Comparison of ENCODE assay signal across 10 mouse cellular contexts in genomic region chr6:134144231-134145130, GRCm38 (mm10).
DNase-seq lines count a peak whose midpoint lies in the region; ATAC-seq and TF ChIP-seq lines count a peak whose summit lies in the region.
"Had no signal": no experiment of that assay in that cellular context is flagged by ENCODE, and none has a peak within 500 bp of the region (broad histone marks: within the 10 kb centered on the region; RNA-seq: fewer than 3 reads in every experiment).

No protein-coding gene starts in this region.

- peak; percentile 85 for TF ChIP-seq EP300 in stomach, postnatal 0 days (optimal IDR thresholded peaks at IDR 0.05)

- H3K9ac ChIP-seq in midbrain, embryonic 16.5 days (ENCODE audit: low read depth, low read length), result no peak overlapping the region
- H3K9ac ChIP-seq in midbrain, embryonic 11.5 days (ENCODE audit: low read length), result no peak overlapping the region
- no peak overlapping the region for H3K9ac ChIP-seq in heart, embryonic 15.5 days
- H3K9ac ChIP-seq in liver, embryonic 13.5 days, result no peak overlapping the region
- H3K9ac ChIP-seq in stomach, postnatal 0 days (ENCODE audit: low read length), result no peak overlapping the region
- H3K9ac ChIP-seq: midbrain, embryonic 12.5 days had no signal

- 0 out of 2 replicates have a peak overlapping the region, but pooled peaks have one; percentile 8 for H3K27ac ChIP-seq in midbrain, embryonic 16.5 days (ENCODE audit: low read length)
- H3K27ac ChIP-seq in midbrain, embryonic 11.5 days (ENCODE audit: low read depth, low read length), result no peak overlapping the region
- peak overlapping the region; percentile 90 for H3K27ac ChIP-seq in heart, embryonic 15.5 days
- peak overlapping the region; percentile 50 for H3K27ac ChIP-seq in liver, embryonic 13.5 days
- H3K27ac ChIP-seq in stomach, postnatal 0 days (replicated peaks), result peak overlapping the region; percentile 85
- H3K27ac ChIP-seq: forebrain, embryonic 10.5 days; midbrain, embryonic 12.5 days had no signal

- no peak for DNase-seq in midbrain, embryonic 11.5 days (ENCODE audit: low spot score, missing footprints)
- no peak for DNase-seq in liver, embryonic 13.5 days
- DNase-seq in stomach, postnatal 0 days (ENCODE audit: low spot score), result no peak
- DNase-seq in ovary, postnatal 14 days (ENCODE audit: low spot score), result no peak
- no peak for DNase-seq in right cerebral cortex, adult 2 months (ENCODE audit: low spot score in 2 of 2)
- DNase-seq in cerebellum, postnatal 25 days, result no peak

- H3K4me2 ChIP-seq in midbrain, embryonic 16.5 days (ENCODE audit: low read length), result no peak overlapping the region
- H3K4me2 ChIP-seq in midbrain, embryonic 11.5 days, result no peak overlapping the region
- 0 out of 2 replicates have a peak overlapping the region, but pooled peaks have one; percentile 1 for H3K4me2 ChIP-seq in heart, embryonic 15.5 days
- H3K4me2 ChIP-seq in liver, embryonic 13.5 days, result no peak overlapping the region
- H3K4me2 ChIP-seq in stomach, postnatal 0 days (replicated peaks; ENCODE audit: low read depth), result no peak overlapping the region
- H3K4me2 ChIP-seq: midbrain, embryonic 12.5 days had no signal

- no peak overlapping the region for H3K4me3 ChIP-seq in midbrain, embryonic 16.5 days (ENCODE audit: low read depth, low read length)
- no peak overlapping the region for H3K4me3 ChIP-seq in midbrain, embryonic 11.5 days (ENCODE audit: low read depth, low read length)
- H3K4me3 ChIP-seq in heart, embryonic 15.5 days, result no peak overlapping the region
- H3K4me3 ChIP-seq in liver, embryonic 13.5 days (replicated peaks), result no peak overlapping the region
- H3K4me3 ChIP-seq in stomach, postnatal 0 days (ENCODE audit: low read depth, low read length), result no peak overlapping the region
- H3K4me3 ChIP-seq: forebrain, embryonic 10.5 days; midbrain, embryonic 12.5 days had no signal

- TF ChIP-seq CTCF in stomach, postnatal 0 days (IDR thresholded peaks at IDR 0.05; ENCODE audit: low read depth), result no peak

- H3K9me3 ChIP-seq in midbrain, embryonic 16.5 days (replicated peaks; ENCODE audit: control insufficient read depth, low read length, poor library complexity, severe bottlenecking), result no peaks in the 10 kb centered on the region
- H3K9me3 ChIP-seq in midbrain, embryonic 11.5 days (ENCODE audit: control insufficient read depth, low read length), result no peaks in the 10 kb centered on the region
- H3K9me3 ChIP-seq in heart, embryonic 15.5 days (replicated peaks), result no peaks in the 10 kb centered on the region
- H3K9me3 ChIP-seq in liver, embryonic 13.5 days (replicated peaks), result no peaks in the 10 kb centered on the region
- H3K9me3 ChIP-seq in stomach, postnatal 0 days (ENCODE audit: control insufficient read depth, low read length), result no peaks in the 10 kb centered on the region
- H3K9me3 ChIP-seq: forebrain, embryonic 10.5 days; midbrain, embryonic 12.5 days had no signal

- H3K27me3 ChIP-seq in midbrain, embryonic 16.5 days (ENCODE audit: control insufficient read depth, insufficient read depth, low read depth, low read length), result no peaks in the 10 kb centered on the region
- no peaks in the 10 kb centered on the region for H3K27me3 ChIP-seq in midbrain, embryonic 11.5 days (ENCODE audit: control insufficient read depth, insufficient read depth, low read length)
- no peaks in the 10 kb centered on the region for H3K27me3 ChIP-seq in heart, embryonic 15.5 days
- H3K27me3 ChIP-seq in liver, embryonic 13.5 days, result no peaks in the 10 kb centered on the region
- H3K27me3 ChIP-seq in stomach, postnatal 0 days (ENCODE audit: control insufficient read depth, insufficient read depth, low read length), result no peaks in the 10 kb centered on the region
- H3K27me3 ChIP-seq: midbrain, embryonic 12.5 days had no signal

- 80% methylated on average over 15 of the region's 15 CpGs for WGBS in midbrain, embryonic 16.5 days
- 78% methylated on average over 15 of the region's 15 CpGs for WGBS in midbrain, embryonic 11.5 days
- 34% methylated on average over 15 of the region's 15 CpGs for WGBS in heart, embryonic 15.5 days
- WGBS in liver, embryonic 13.5 days (ENCODE audit: insufficient replicate concordance), result 27% methylated on average over 15 of the region's 15 CpGs
- 44% methylated on average over 15 of the region's 15 CpGs for WGBS in stomach, postnatal 0 days

- peaks cover 15% of the 10 kb centered on the region for H3K4me1 ChIP-seq in midbrain, embryonic 16.5 days (ENCODE audit: control insufficient read depth, insufficient read depth, low read length)
- H3K4me1 ChIP-seq in midbrain, embryonic 11.5 days (ENCODE audit: control insufficient read depth, insufficient read depth, low read length), result peaks cover 9% of the 10 kb centered on the region
- peaks cover 70% of the 10 kb centered on the region for H3K4me1 ChIP-seq in heart, embryonic 15.5 days (replicated peaks)
- peaks cover 48% of the 10 kb centered on the region for H3K4me1 ChIP-seq in liver, embryonic 13.5 days (replicated peaks)
- peaks cover 7% of the 10 kb centered on the region; the same call in 1 of the 2 replicates for H3K4me1 ChIP-seq in stomach, postnatal 0 days (replicated peaks; ENCODE audit: control insufficient read depth, insufficient read depth)

- ATAC-seq in midbrain, embryonic 16.5 days, result no peak
- no peak for ATAC-seq in midbrain, embryonic 11.5 days (ENCODE audit: low FRiP score)
- ATAC-seq in heart, embryonic 15.5 days (replicated peaks; ENCODE audit: insufficient number of reproducible peaks, insufficient read depth, low FRiP score, low read depth), result peak; percentile 34
- ATAC-seq in liver, embryonic 13.5 days (ENCODE audit: low read depth), result peak; percentile 56
- ATAC-seq in stomach, postnatal 0 days (ENCODE audit: low FRiP score, low TSS enrichment), result peak; percentile 63

- no peaks in the 10 kb centered on the region for H3K36me3 ChIP-seq in midbrain, embryonic 16.5 days (ENCODE audit: control insufficient read depth, insufficient read depth, low read length)
- H3K36me3 ChIP-seq in midbrain, embryonic 11.5 days (ENCODE audit: control insufficient read depth, insufficient read depth, low read length), result no peaks in the 10 kb centered on the region
- H3K36me3 ChIP-seq in heart, embryonic 15.5 days, result no peaks in the 10 kb centered on the region
- no peaks in the 10 kb centered on the region for H3K36me3 ChIP-seq in liver, embryonic 13.5 days
- no peaks in the 10 kb centered on the region for H3K36me3 ChIP-seq in stomach, postnatal 0 days (ENCODE audit: control insufficient read depth, insufficient read depth, low read length)
- H3K36me3 ChIP-seq: midbrain, embryonic 12.5 days had no signal

Comparison
In these comparisons a context has a peak if more than half of its experiments do, and no peak if none do; other contexts are left out.
1. ATAC-seq: peak in heart, embryonic 15.5 days (single experiment), liver, embryonic 13.5 days (single experiment) and stomach, postnatal 0 days (single experiment); none in midbrain, embryonic 16.5 days (single experiment) and midbrain, embryonic 11.5 days (single experiment).